Mouse (Mus musculus) bone marrow macrophage, adult 2 months (primary cell): ENCODE data around the gene Spire2.

Experiments
- CTCF ChIP-seq: IDR thresholded peaks from 2 replicates; pipeline ENCODE4 v1.5.1; 2012; ENCODE audit warnings: low read depth, mild to moderate bottlenecking, low read length, moderate library complexity
- POLR2A ChIP-seq: IDR thresholded peaks from 2 replicates; pipeline ENCODE4 v1.6.1; 2012; ENCODE audit warnings: mild to moderate bottlenecking, low read depth, low read length, borderline replicate concordance

- TF ChIP-seq POLR2A = no peak
- TF ChIP-seq CTCF = no peak
These were observed 69.4 kb downstream of the Spire2 start for GRCm38 (mm10) chr8:123401936-123402335.
